Mouse (Mus musculus) kidney, adult 2 months (tissue): Measurements from ENCODE around the gene Ccdc85c.

ENCODE experiments used
- CTCF ChIP-seq: fragments of 200-500 bp; conservative IDR thresholded peaks from 2 replicates; pipeline ENCODE4 v1.5.1; 2011; ENCODE audit warnings: low read depth, mild to moderate bottlenecking, control low read depth, low read length, moderate library complexity, mixed read lengths; ENCODE audit not compliant: insufficient read depth, insufficient read length
- POLR2A ChIP-seq: fragments of 200-500 bp; IDR thresholded peaks from one replicate; pipeline ENCODE4 v1.6.1; 2011; ENCODE audit warnings: low read depth, low read length, control low read depth

- TF ChIP-seq CTCF (no peak), POLR2A (no peak)
These were observed 34.8 kb downstream of the Ccdc85c start for GRCm38 (mm10) chr12:108240401-108240890.
